In genomic region chr12:18609835-18610234, GRCm38 (mm10) we compare ENCODE assay signal across 8 mouse cellular contexts.
DNase-seq lines count a peak whose midpoint lies in the region; ATAC-seq and TF ChIP-seq lines count a peak whose summit lies in the region.

No protein-coding gene starts in this region.

- H3K4me1 ChIP-seq in embryonic facial prominence, embryonic 13.5 days: no peaks in the 10 kb centered on the region
- H3K4me1 ChIP-seq in limb, embryonic 13.5 days: no peaks in the 10 kb centered on the region
- H3K4me1 ChIP-seq in midbrain, embryonic 13.5 days (replicated peaks): no peaks in the 10 kb centered on the region
- H3K4me1 ChIP-seq in spleen, adult 2 months (ENCODE audit: control insufficient read depth, insufficient read depth, insufficient read length): no peaks in the 10 kb centered on the region

- H3K4me2 ChIP-seq in embryonic facial prominence, embryonic 13.5 days: peak overlapping the region; percentile 61
- peak overlapping the region; percentile 65 for H3K4me2 ChIP-seq in limb, embryonic 13.5 days (replicated peaks)
- peak overlapping the region; percentile 58 for H3K4me2 ChIP-seq in midbrain, embryonic 13.5 days (replicated peaks)

- TF ChIP-seq POLR2A in spleen, adult 2 months (IDR thresholded peaks at IDR 0.05; ENCODE audit: low read depth, low read length): no peak

- no peaks in the 10 kb centered on the region for H3K36me3 ChIP-seq in embryonic facial prominence, embryonic 13.5 days
- no peaks in the 10 kb centered on the region for H3K36me3 ChIP-seq in limb, embryonic 13.5 days
- H3K36me3 ChIP-seq in midbrain, embryonic 13.5 days: no peaks in the 10 kb centered on the region
- no peaks in the 10 kb centered on the region for H3K36me3 ChIP-seq in spleen, adult 2 months (ENCODE audit: control insufficient read depth, insufficient read depth, low read length)

- DNase-seq in adrenal gland, adult 2 months: peak; percentile 88
- peak; percentile 42 for DNase-seq in heart, adult 8-10 months (ENCODE audit: low spot score)
- peak; percentile 54 for DNase-seq in kidney, adult 18-20 months
- peak; percentile 36 to 43 for DNase-seq in spleen, adult 2 months (ENCODE audit: low read depth in 1 of 2, low spot score in 2 of 2)
- DNase-seq in adipocyte (ENCODE audit: low spot score): no peak

- H3K4me3 ChIP-seq in embryonic facial prominence, embryonic 13.5 days: peak overlapping the region; percentile 62
- H3K4me3 ChIP-seq in limb, embryonic 13.5 days: peak overlapping the region; percentile 64
- H3K4me3 ChIP-seq in midbrain, embryonic 13.5 days (replicated peaks): peak overlapping the region; percentile 60
- H3K4me3 ChIP-seq in spleen, adult 2 months (ENCODE audit: extremely low read depth, insufficient read depth, insufficient read length): peak overlapping the region; percentile 62

- H3K27me3 ChIP-seq in embryonic facial prominence, embryonic 13.5 days: no peaks in the 10 kb centered on the region
- no peaks in the 10 kb centered on the region for H3K27me3 ChIP-seq in limb, embryonic 13.5 days
- no peaks in the 10 kb centered on the region for H3K27me3 ChIP-seq in midbrain, embryonic 13.5 days
- H3K27me3 ChIP-seq in spleen, adult 2 months (ENCODE audit: control insufficient read depth, insufficient read depth, low read length): no peaks in the 10 kb centered on the region

- TF ChIP-seq CTCF in spleen, adult 2 months (IDR thresholded peaks at IDR 0.05; ENCODE audit: extremely low read depth, insufficient read depth, insufficient read length, insufficient replicate concordance): no peak

- peak overlapping the region; percentile 80 for H3K9ac ChIP-seq in embryonic facial prominence, embryonic 13.5 days
- H3K9ac ChIP-seq in limb, embryonic 13.5 days: peak overlapping the region; percentile 80
- peak overlapping the region; percentile 67 for H3K9ac ChIP-seq in midbrain, embryonic 13.5 days (replicated peaks)

- ATAC-seq in embryonic facial prominence, embryonic 13.5 days (ENCODE audit: insufficient number of reproducible peaks, insufficient read depth, low FRiP score, low TSS enrichment, low read depth): peak; percentile 88
- peak; percentile 98 for ATAC-seq in limb, embryonic 13.5 days (ENCODE audit: low FRiP score, low read depth)
- peak; percentile 94 for ATAC-seq in midbrain, embryonic 13.5 days

- peaks cover 13% of the 10 kb centered on the region for H3K9me3 ChIP-seq in embryonic facial prominence, embryonic 13.5 days
- peaks cover 5% of the 10 kb centered on the region; the same call in 1 of the 2 replicates for H3K9me3 ChIP-seq in limb, embryonic 13.5 days
- peaks cover 5% of the 10 kb centered on the region; the same call in 1 of the 2 replicates for H3K9me3 ChIP-seq in midbrain, embryonic 13.5 days

- H3K27ac ChIP-seq in embryonic facial prominence, embryonic 13.5 days: peak overlapping the region; percentile 78
- peak overlapping the region; percentile 75 for H3K27ac ChIP-seq in limb, embryonic 13.5 days
- H3K27ac ChIP-seq in midbrain, embryonic 13.5 days: peak overlapping the region; percentile 58; the same call in 1 of the 2 replicates
- no peak overlapping the region; the same call in 1 of the 2 replicates for H3K27ac ChIP-seq in spleen, adult 2 months (ENCODE audit: insufficient read depth, low read length)

- under 1% methylated on average over 37 of the region's 38 CpGs for WGBS in embryonic facial prominence, embryonic 13.5 days
- 1% methylated on average over 25 of the region's 38 CpGs for WGBS in limb, embryonic 13.5 days
- WGBS in midbrain, embryonic 13.5 days: under 1% methylated on average over 37 of the region's 38 CpGs
- 3% methylated on average over 33 of the region's 38 CpGs for WGBS in spleen, adult 2 months
